Mouse (Mus musculus): Measurements from ENCODE around the gene Scrt2. TPM values are rescaled to one million over a fixed set of nuclear protein-coding genes. Genes with fewer than 3 reads are reported as not detected.

Scrt2 gene
- polyA plus RNA-seq, 2 experiments: 0.36 TPM; not detected in 1

DNA sequence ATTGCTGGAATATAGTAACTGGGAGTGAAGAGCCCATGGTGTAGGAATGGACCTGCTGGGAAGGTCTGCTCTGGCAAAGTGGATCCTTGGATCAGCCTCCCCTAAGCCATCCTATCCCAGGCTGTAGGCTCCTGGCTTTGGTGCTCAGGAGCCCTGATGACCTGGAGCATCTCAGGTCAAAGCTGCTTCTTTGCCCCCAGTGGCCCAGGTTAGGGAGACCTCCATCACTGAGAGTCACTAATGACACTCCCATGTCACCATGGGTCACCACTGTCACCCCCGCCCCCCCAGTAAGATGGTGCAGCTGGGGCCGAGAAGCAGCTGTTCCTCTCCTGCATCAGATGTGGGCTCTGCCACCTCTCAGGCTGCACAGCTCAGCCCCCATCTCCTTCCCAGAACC, 11.4 kb upstream of the Scrt2 start:
- H3K4me3 ChIP-seq (replicated peaks; ENCODE audit: low read length): no peak overlapping the region
- no peaks in the 10 kb centered on the region for H3K9me3 ChIP-seq (ENCODE audit: control insufficient read depth, low read length)
- H3K4me1 ChIP-seq (ENCODE audit: control insufficient read depth, insufficient read depth, low read length): no peaks in the 10 kb centered on the region
- H3K36me3 ChIP-seq (ENCODE audit: control insufficient read depth, insufficient read depth, low read length): no peaks in the 10 kb centered on the region
- H3K4me2 ChIP-seq (replicated peaks; ENCODE audit: low read depth, low read length, severe bottlenecking): no peak overlapping the region
- ATAC-seq (ENCODE audit: low FRiP score, low read depth) (no peak), DNase-seq (ENCODE audit: low spot score) (no peak)
- no peaks in the 10 kb centered on the region for H3K27me3 ChIP-seq (ENCODE audit: control insufficient read depth, insufficient read depth, low read length)
- no peak overlapping the region for H3K27ac ChIP-seq (replicated peaks; ENCODE audit: low read depth, low read length)
- no peak overlapping the region for H3K9ac ChIP-seq (ENCODE audit: low read depth, low read length, severe bottlenecking)
- 52% methylated on average over 2 of the region's 2 CpGs for WGBS
- TF ChIP-seq POLR2A (IDR thresholded peaks at IDR 0.05; ENCODE audit: borderline replicate concordance, extremely low read depth, insufficient read depth, insufficient read length): no peak

DNA sequence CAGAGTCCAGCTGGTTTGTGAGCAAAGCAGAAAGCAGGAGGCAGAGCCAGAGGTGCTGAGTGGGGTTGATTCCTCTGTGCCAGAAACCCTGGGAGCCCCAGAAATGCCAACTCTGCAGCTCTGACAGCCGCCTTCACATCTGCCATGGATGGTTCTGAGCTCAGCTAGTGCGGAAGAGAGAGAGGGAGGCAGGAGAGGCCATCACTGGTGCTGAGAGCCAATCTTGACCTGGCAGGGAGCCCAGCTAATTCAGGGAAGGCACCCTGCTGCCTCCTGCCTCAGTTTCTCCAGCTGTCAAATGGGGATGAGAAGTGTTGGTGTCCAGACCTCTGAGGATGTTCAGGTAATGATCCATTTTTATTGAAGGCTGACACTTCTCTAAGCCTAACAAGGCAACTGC, 6.8 kb upstream of the Scrt2 start:
- 71% methylated on average over 2 of the region's 2 CpGs for WGBS
- no peak for DNase-seq (ENCODE audit: low spot score)
- H3K9me3 ChIP-seq (ENCODE audit: control insufficient read depth, low read length): no peaks in the 10 kb centered on the region
- peaks cover 7% of the 10 kb centered on the region; the same call in 1 of the 2 replicates for H3K27me3 ChIP-seq (ENCODE audit: control insufficient read depth, insufficient read depth, low read length)
- no peak overlapping the region for H3K4me2 ChIP-seq (replicated peaks; ENCODE audit: low read depth, low read length, severe bottlenecking)
- no peak overlapping the region for H3K4me3 ChIP-seq (replicated peaks; ENCODE audit: low read length)
- H3K4me1 ChIP-seq (ENCODE audit: control insufficient read depth, insufficient read depth, low read length): no peaks in the 10 kb centered on the region
- ATAC-seq (ENCODE audit: low FRiP score, low read depth): no peak
- H3K36me3 ChIP-seq (ENCODE audit: control insufficient read depth, insufficient read depth, low read length): no peaks in the 10 kb centered on the region
- no peak for TF ChIP-seq POLR2A (IDR thresholded peaks at IDR 0.05; ENCODE audit: borderline replicate concordance, extremely low read depth, insufficient read depth, insufficient read length)
- H3K9ac ChIP-seq (ENCODE audit: low read depth, low read length, severe bottlenecking): no peak overlapping the region
- no peak overlapping the region for H3K27ac ChIP-seq (replicated peaks; ENCODE audit: low read depth, low read length)

DNA sequence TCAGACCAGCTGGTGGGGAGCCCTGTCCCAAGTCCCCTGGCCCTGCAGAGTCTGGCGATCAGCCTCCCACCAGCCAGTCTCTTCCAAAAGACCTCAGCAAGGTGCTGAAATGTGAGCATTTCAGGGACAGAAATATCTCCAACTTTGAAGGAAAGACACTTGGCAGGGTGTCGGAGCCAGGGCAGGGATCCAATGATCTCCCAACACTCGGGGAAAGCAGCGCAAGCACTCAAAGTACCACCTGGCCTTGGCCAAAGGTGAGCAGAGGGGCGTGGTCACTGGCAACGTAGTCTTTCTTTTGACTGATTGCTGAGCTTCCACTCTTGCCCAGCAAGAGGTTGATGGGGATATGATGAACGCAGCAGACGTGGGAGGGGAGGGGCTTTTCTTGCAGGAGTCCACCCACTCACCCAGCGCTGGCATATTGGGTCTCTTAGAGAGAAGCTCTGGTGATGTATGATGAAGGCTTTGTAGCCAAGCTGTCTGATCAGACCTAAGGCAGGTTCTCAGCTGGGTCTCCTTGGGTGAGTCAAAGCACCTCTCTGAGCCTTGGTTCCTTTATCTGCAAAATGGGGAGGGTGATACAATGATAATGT, 5.9 kb upstream of the Scrt2 start:
- Histone ChIP-seq H3K9ac (ENCODE audit: low read depth, low read length, severe bottlenecking) (no peak overlapping the region), H3K4me1 (ENCODE audit: control insufficient read depth, insufficient read depth, low read length) (no peaks in the 10 kb centered on the region), H3K4me2 (replicated peaks; ENCODE audit: low read depth, low read length, severe bottlenecking) (no peak overlapping the region), H3K9me3 (ENCODE audit: control insufficient read depth, low read length) (no peaks in the 10 kb centered on the region), H3K4me3 (replicated peaks; ENCODE audit: low read length) (no peak overlapping the region), H3K27ac (replicated peaks; ENCODE audit: low read depth, low read length) (no peak overlapping the region), H3K36me3 (ENCODE audit: control insufficient read depth, insufficient read depth, low read length) (no peaks in the 10 kb centered on the region), H3K27me3 (ENCODE audit: control insufficient read depth, insufficient read depth, low read length) (peaks cover 16% of the 10 kb centered on the region)
- no peak for DNase-seq (ENCODE audit: low spot score)
- 44% methylated on average over 9 of the region's 9 CpGs for WGBS
- no peak for TF ChIP-seq POLR2A (IDR thresholded peaks at IDR 0.05; ENCODE audit: borderline replicate concordance, extremely low read depth, insufficient read depth, insufficient read length)
- no peak for ATAC-seq (ENCODE audit: low FRiP score, low read depth)

DNA sequence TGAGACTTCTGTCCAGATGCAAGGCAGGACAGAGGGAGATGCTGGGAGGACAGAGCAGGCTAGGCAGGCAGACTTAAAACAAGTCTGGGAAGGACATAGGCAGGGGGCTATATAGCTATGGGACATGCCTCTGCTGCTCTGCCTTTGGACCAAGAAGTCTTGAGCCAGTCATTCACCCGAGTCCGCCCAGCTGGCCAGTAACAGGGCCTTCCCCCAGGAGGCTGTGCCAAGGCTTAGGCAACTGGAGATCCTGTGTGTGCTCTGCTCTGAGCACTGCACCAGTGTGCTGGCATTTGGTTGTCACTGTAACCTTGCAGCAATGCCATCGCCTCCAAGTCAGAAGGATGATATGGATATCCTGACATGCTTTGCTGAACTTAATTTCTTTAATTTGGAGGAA, 4.0 kb upstream of the Scrt2 start:
- ATAC-seq (ENCODE audit: low FRiP score, low read depth): no peak

DNA sequence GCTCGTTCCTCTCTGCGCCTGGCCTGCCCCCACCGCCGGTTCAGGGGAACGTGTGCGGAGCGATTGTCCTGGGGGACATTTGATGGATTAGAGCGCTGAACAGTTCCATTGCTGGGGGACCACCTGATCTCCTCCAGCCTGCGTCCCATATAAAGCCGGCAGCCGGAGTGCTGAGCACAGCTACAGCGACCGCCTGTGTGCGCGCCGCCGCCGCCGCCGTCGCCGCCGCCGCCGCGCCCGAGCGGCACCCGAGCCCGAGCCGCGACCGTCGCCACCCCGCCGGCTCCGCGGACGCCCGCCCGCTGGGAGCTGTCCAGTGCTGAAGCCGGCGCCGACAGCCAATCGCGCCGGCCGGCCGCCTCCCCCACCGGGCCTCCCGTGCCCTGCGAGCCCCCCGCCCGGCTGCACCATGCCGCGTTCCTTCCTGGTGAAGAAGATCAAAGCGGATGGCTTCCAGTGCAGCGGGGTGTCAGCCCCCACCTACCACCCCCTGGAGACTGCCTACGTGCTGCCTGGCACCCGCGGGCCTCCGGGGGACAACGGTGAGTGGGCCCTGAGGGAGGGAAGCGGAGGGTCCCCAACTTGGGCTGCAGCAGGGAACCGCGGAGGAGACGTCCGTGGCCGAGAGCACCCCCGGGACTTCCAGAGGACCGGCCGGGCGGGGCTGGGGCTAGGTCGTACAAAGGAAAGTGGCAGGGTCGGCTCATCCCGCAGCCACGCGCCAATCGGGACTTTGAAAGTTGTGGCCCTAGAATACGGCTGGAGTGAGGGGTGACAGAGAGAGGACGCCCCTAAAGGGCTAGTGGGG, 516 bp downstream of the Scrt2 start:
- no peak for TF ChIP-seq POLR2A (IDR thresholded peaks at IDR 0.05; ENCODE audit: borderline replicate concordance, extremely low read depth, insufficient read depth, insufficient read length)
- WGBS: under 1% methylated on average over 49 of the region's 81 CpGs
- Histone ChIP-seq H3K4me1 (ENCODE audit: control insufficient read depth, insufficient read depth, low read length) (peaks cover 3% of the 10 kb centered on the region; the same call in 1 of the 2 replicates), H3K36me3 (ENCODE audit: control insufficient read depth, insufficient read depth, low read length) (no peaks in the 10 kb centered on the region), H3K4me3 (replicated peaks; ENCODE audit: low read length) (peak overlapping the region; percentile 33), H3K9me3 (ENCODE audit: control insufficient read depth, low read length) (no peaks in the 10 kb centered on the region), H3K9ac (ENCODE audit: low read depth, low read length, severe bottlenecking) (no peak overlapping the region), H3K4me2 (replicated peaks; ENCODE audit: low read depth, low read length, severe bottlenecking) (peak overlapping the region; percentile 60), H3K27me3 (ENCODE audit: control insufficient read depth, insufficient read depth, low read length) (peaks cover 47% of the 10 kb centered on the region), H3K27ac (replicated peaks; ENCODE audit: low read depth, low read length) (no peak overlapping the region)
- peak; percentile 67 for DNase-seq (ENCODE audit: low spot score)
- peak; percentile 93 for ATAC-seq (ENCODE audit: low FRiP score, low read depth)

More for the DNA sequence above, 4.0 kb upstream of the Scrt2 start:
- Histone ChIP-seq H3K9me3 (ENCODE audit: control insufficient read depth, low read length) (no peaks in the 10 kb centered on the region), H3K4me3 (replicated peaks; ENCODE audit: low read length) (no peak overlapping the region), H3K27ac (replicated peaks; ENCODE audit: low read depth, low read length) (no peak overlapping the region), H3K4me2 (replicated peaks; ENCODE audit: low read depth, low read length, severe bottlenecking) (no peak overlapping the region), H3K9ac (ENCODE audit: low read depth, low read length, severe bottlenecking) (no peak overlapping the region), H3K4me1 (ENCODE audit: control insufficient read depth, insufficient read depth, low read length) (peaks cover 3% of the 10 kb centered on the region; the same call in 1 of the 2 replicates), H3K36me3 (ENCODE audit: control insufficient read depth, insufficient read depth, low read length) (no peaks in the 10 kb centered on the region), H3K27me3 (ENCODE audit: control insufficient read depth, insufficient read depth, low read length) (peaks cover 31% of the 10 kb centered on the region)
- DNase-seq (ENCODE audit: low spot score): no peak
- TF ChIP-seq POLR2A (IDR thresholded peaks at IDR 0.05; ENCODE audit: borderline replicate concordance, extremely low read depth, insufficient read depth, insufficient read length): no peak
- 69% methylated on average over 3 of the region's 3 CpGs for WGBS
